Mouse (Mus musculus) liver, adult 2 months (tissue): ENCODE data around the gene Adam15. TPM values are rescaled to one million over a fixed set of nuclear protein-coding genes. Genes with fewer than 3 reads are reported as not detected.

Experiments used
- DNase-seq: peaks from one replicate; pipeline ENCODE4 v3.0.0-alpha.2; 2011; ENCODE audit warnings: low read depth, low spot score; ENCODE audit errors: extremely low read depth
- H3K27ac ChIP-seq: fragments of 200-500 bp; replicated peaks from 2 replicates; pipeline ENCODE4 v1.5.1; 2012; ENCODE audit warnings: low read depth, mild to moderate bottlenecking, control low read depth, inconsistent platforms, low read length; ENCODE audit not compliant: insufficient read depth
- H3K27me3 ChIP-seq: fragments of 200-500 bp; 2 replicates; pipeline ENCODE4 v1.6.1; 2012; ENCODE audit warnings: mild to moderate bottlenecking, moderate library complexity, low read length, inconsistent platforms; ENCODE audit not compliant: control insufficient read depth, insufficient read depth
- H3K36me3 ChIP-seq: fragments of 200-500 bp; 2 replicates; pipeline ENCODE4 v1.6.1; 2012; ENCODE audit warnings: low read length, inconsistent platforms; ENCODE audit not compliant: control insufficient read depth, insufficient read depth
- H3K4me1 ChIP-seq: fragments of 200-500 bp; 2 replicates; pipeline ENCODE4 v1.6.1; 2011; ENCODE audit warnings: low read length; ENCODE audit not compliant: control insufficient read depth, insufficient read depth
- H3K4me3 ChIP-seq: fragments of 200-500 bp; 2 replicates; pipeline ENCODE4 v1.5.1; 2011; ENCODE audit warnings: low read depth, mild to moderate bottlenecking, control low read depth, low read length, moderate library complexity; ENCODE audit not compliant: insufficient read depth
- H3K79me2 ChIP-seq: fragments of 200-500 bp; 2 replicates; pipeline ENCODE4 v1.6.1; 2012; ENCODE audit warnings: inconsistent platforms, mild to moderate bottlenecking, low read length, moderate library complexity; ENCODE audit not compliant: control insufficient read depth, insufficient read depth
- H3K9ac ChIP-seq: fragments of 200-500 bp; 2 replicates; pipeline ENCODE4 v1.6.1; 2012; ENCODE audit warnings: low read depth, mild to moderate bottlenecking, control low read depth, inconsistent platforms, low read length
- CTCF ChIP-seq: fragments of 200-500 bp; IDR thresholded peaks from 2 replicates; pipeline ENCODE4 v1.5.1; 2011; ENCODE audit warnings: low read depth, low read length, control low read depth
- POLR2A ChIP-seq: fragments of 200-500 bp; IDR thresholded peaks from 2 replicates; pipeline ENCODE4 v1.6.1; 2011; ENCODE audit warnings: low read length, control low read depth; ENCODE audit not compliant: insufficient read depth; ENCODE audit errors: extremely low read depth
- WGBS: fragments of 180-500 bp; shearing (Covaris S2); methylation state at CpG from one replicate; pipeline ENCODE4 v1.1.7; 2018; 5-methylcytosine and 5-hydroxymethylcytosine counted together
- polyA plus RNA-seq: library from polyadenylated mRNA; depleted of rRNA; stranded (reverse); fragments of >200 nt; gene quantifications from 2 replicates; pipeline ENCODE4 v1.2.3, GENCODE M21; 2012
- total RNA-seq: library from RNA; depleted of rRNA; stranded (reverse); fragments of >200 nt; gene quantifications from 2 replicates; pipeline ENCODE4 v1.2.3, GENCODE M21; 2014

Gene Adam15
- total and polyA plus RNA-seq, 2 experiments = 1.4 to 4.7 TPM

GRCm38 (mm10) chr3:89333053-89333452, 16.7 kb downstream of the Adam15 start:
- Histone ChIP-seq H3K36me3 (no peaks in the 10 kb centered on the region), H3K79me2 (no peaks in the 10 kb centered on the region), H3K4me3 (no peak overlapping the region), H3K27ac (no peak overlapping the region), H3K27me3 (0 out of 2 replicates have a peak, but pooled peaks cover 2% of the 10 kb centered on the region), H3K4me1 (peaks cover 4% of the 10 kb centered on the region; the same call in 1 of the 2 replicates), H3K9ac (no peak overlapping the region)
- TF ChIP-seq CTCF (no peak), POLR2A (no peak)
- no peak for DNase-seq
- 78% methylated on average over 11 of the region's 11 CpGs for WGBS

DNA sequence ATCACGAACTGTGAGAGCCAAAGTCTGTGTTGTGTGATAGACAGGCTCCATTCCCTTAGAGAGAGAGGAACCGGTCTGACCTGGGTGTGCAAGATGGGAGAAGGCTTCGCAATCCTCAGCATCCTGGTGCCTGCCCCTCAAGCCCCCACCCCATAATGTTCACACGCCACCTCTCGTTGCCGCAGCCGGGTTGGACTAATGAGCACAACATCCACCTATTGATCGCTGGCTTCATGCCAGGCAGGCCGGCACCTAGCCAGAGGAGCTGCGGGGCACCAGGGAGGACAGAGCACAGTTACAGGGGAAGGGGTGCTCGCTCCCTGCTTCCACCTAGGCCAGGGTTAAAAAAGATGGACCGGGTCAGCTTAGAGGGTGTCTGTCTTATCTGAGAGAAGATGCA, 17.3 kb downstream of the Adam15 start:
- no peaks in the 10 kb centered on the region for H3K36me3 ChIP-seq
- WGBS = 22% methylated on average over 12 of the region's 12 CpGs
- H3K79me2 ChIP-seq = no peaks in the 10 kb centered on the region
- TF ChIP-seq CTCF (no peak), POLR2A (no peak)
- no peak overlapping the region for H3K27ac ChIP-seq
- no peak overlapping the region for H3K9ac ChIP-seq
- peaks cover 2% of the 10 kb centered on the region; the same call in 1 of the 2 replicates for H3K4me1 ChIP-seq
- H3K27me3 ChIP-seq = 0 out of 2 replicates have a peak, but pooled peaks cover 2% of the 10 kb centered on the region
- no peak for DNase-seq
- no peak overlapping the region for H3K4me3 ChIP-seq

DNA sequence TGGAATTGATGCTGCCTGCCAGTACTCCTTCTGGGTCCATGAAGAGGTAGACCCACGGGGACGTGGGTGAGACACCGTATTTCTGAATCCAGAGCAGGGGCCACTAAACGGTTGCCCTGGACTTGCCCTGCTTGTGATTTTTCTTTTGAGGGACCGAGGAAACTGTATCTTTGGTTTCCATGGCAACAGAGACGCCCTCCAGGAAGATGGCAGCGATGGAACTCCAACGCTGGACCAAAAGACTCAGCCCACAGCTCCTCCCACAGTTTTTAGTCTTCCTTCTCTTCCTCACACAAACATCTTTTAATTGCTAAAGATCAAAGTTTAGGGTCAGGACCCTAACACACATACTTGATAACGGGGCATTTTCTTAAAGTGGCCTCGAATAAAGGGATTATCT, 17.8 kb downstream of the Adam15 start:
- 61% methylated on average over 10 of the region's 10 CpGs for WGBS
- TF ChIP-seq POLR2A (no peak), CTCF (no peak)
- no peak for DNase-seq
- Histone ChIP-seq H3K4me1 (peaks cover 2% of the 10 kb centered on the region; the same call in 1 of the 2 replicates), H3K4me3 (no peak overlapping the region), H3K36me3 (no peaks in the 10 kb centered on the region), H3K9ac (no peak overlapping the region), H3K79me2 (no peaks in the 10 kb centered on the region), H3K27ac (no peak overlapping the region), H3K27me3 (no peaks in the 10 kb centered on the region)

- Histone ChIP-seq H3K9ac (no peak overlapping the region), H3K27me3 (no peaks in the 10 kb centered on the region), H3K4me3 (no peak overlapping the region), H3K27ac (no peak overlapping the region), H3K4me1 (peaks cover 2% of the 10 kb centered on the region; the same call in 1 of the 2 replicates), H3K36me3 (no peaks in the 10 kb centered on the region), H3K79me2 (no peaks in the 10 kb centered on the region)
- TF ChIP-seq CTCF (no peak), POLR2A (no peak)
- WGBS = 85% methylated on average over 13 of the region's 13 CpGs
- DNase-seq = no peak
These were observed 18.2 kb downstream of the Adam15 start for GRCm38 (mm10) chr3:89331561-89331960.

- Histone ChIP-seq H3K4me1 (peaks cover 2% of the 10 kb centered on the region; the same call in 1 of the 2 replicates), H3K27ac (no peak overlapping the region), H3K36me3 (no peaks in the 10 kb centered on the region), H3K27me3 (no peaks in the 10 kb centered on the region), H3K9ac (no peak overlapping the region), H3K4me3 (no peak overlapping the region), H3K79me2 (no peaks in the 10 kb centered on the region)
- 44% methylated on average over 10 of the region's 10 CpGs for WGBS
- TF ChIP-seq CTCF (no peak), POLR2A (no peak)
- no peak for DNase-seq
These were observed 18.8 kb downstream of the Adam15 start for GRCm38 (mm10) chr3:89330948-89331347.

GRCm38 (mm10) chr3:89330346-89330745, 19.4 kb downstream of the Adam15 start:
- Histone ChIP-seq H3K36me3 (no peaks in the 10 kb centered on the region), H3K27ac (no peak overlapping the region), H3K27me3 (no peaks in the 10 kb centered on the region), H3K4me3 (no peak overlapping the region), H3K4me1 (peaks cover 2% of the 10 kb centered on the region; the same call in 1 of the 2 replicates), H3K79me2 (no peaks in the 10 kb centered on the region), H3K9ac (no peak overlapping the region)
- 70% methylated on average over 3 of the region's 3 CpGs for WGBS
- DNase-seq = no peak
- TF ChIP-seq POLR2A (no peak), CTCF (no peak)
